Mouse (Mus musculus) midbrain, embryonic 14.5 days (tissue): ENCODE measurements around the gene Efna3. TPM values are rescaled to one million over a fixed set of nuclear protein-coding genes. Genes with fewer than 3 reads are reported as not detected.

Experiments used
- ATAC-seq: fragments of 200-750 bp; cut with Nextera tagmentation; 2 replicates; pipeline ENCODE4 v1.8.0; 2017; ENCODE audit warnings: moderate number of reproducible peaks, moderate library complexity; ENCODE audit not compliant: low FRiP score, low TSS enrichment
- DNase-seq: peaks from one replicate; pipeline ENCODE4 v3.0.0-alpha.2; 2015
- H3K27ac ChIP-seq: fragments of 300-500 bp; sonication (generic); replicated peaks from 2 replicates; pipeline ENCODE4 v1.5.1; 2014; ENCODE audit warnings: mild to moderate bottlenecking, low read depth, low read length, moderate library complexity
- H3K27me3 ChIP-seq: fragments of 300-500 bp; sonication (generic); 2 replicates; pipeline ENCODE4 v1.6.1; 2014; ENCODE audit warnings: low read length, control low read depth, mixed read lengths; ENCODE audit not compliant: control insufficient read depth, insufficient read depth
- H3K36me3 ChIP-seq: fragments of 300-500 bp; sonication (generic); 2 replicates; pipeline ENCODE4 v1.6.1; 2014; ENCODE audit warnings: low read length, control low read depth; ENCODE audit not compliant: control insufficient read depth, insufficient read depth
- H3K4me1 ChIP-seq: fragments of 300-500 bp; sonication (generic); 2 replicates; pipeline ENCODE4 v1.6.1; 2014; ENCODE audit warnings: mild to moderate bottlenecking, antibody characterized with exemption, low read length, control low read depth; ENCODE audit not compliant: control insufficient read depth, insufficient read depth
- H3K4me2 ChIP-seq: fragments of 300-500 bp; sonication (generic); 2 replicates; pipeline ENCODE4 v1.6.1; 2014; ENCODE audit warnings: mild to moderate bottlenecking, low read length, moderate library complexity
- H3K4me3 ChIP-seq: fragments of 300-500 bp; sonication (generic); replicated peaks from 2 replicates; pipeline ENCODE4 v1.5.1; 2014; ENCODE audit warnings: low read depth, low read length
- H3K9ac ChIP-seq: fragments of 300-500 bp; sonication (generic); replicated peaks from 2 replicates; pipeline ENCODE4 v1.6.1; 2014; ENCODE audit warnings: mild to moderate bottlenecking, low read length, moderate library complexity
- H3K9me3 ChIP-seq: fragments of 300-500 bp; sonication (generic); 2 replicates; pipeline ENCODE4 v1.6.1; 2016; ENCODE audit warnings: low read length, control low read depth, mixed read lengths; ENCODE audit not compliant: control insufficient read depth
- WGBS: fragments of 180-500 bp; shearing (Covaris S2); extraction: QIAGEN DNeasy Blood & Tissue Kit; methylation state at CpG from one replicate; pipeline ENCODE4 v1.1.7; 2014; 5-methylcytosine and 5-hydroxymethylcytosine counted together
- polyA plus RNA-seq: library from polyadenylated mRNA; unstranded; fragments of >200 nt; fragmentation: Nextera tagmentation; extraction: Ambion mirVana; gene quantifications from 2 replicates; pipeline ENCODE4 v1.2.1, GENCODE M21; 2014

Gene Efna3
- polyA plus RNA-seq, 1 experiment from 2014 or later = 31.1 TPM

- ATAC-seq (no peak), DNase-seq (peak; percentile 71)
- H3K27me3 ChIP-seq = no peaks in the 10 kb centered on the region
- peak overlapping the region; percentile 52 for H3K27ac ChIP-seq
- peaks cover 40% of the 10 kb centered on the region for H3K4me1 ChIP-seq
- peak overlapping the region; percentile 31 for H3K4me2 ChIP-seq
- no peaks in the 10 kb centered on the region for H3K9me3 ChIP-seq
- no peaks in the 10 kb centered on the region for H3K36me3 ChIP-seq
- peak overlapping the region; percentile 14; the same call in 1 of the 2 replicates for H3K9ac ChIP-seq
- 11% methylated on average over 12 of the region's 12 CpGs for WGBS
- H3K4me3 ChIP-seq = no peak overlapping the region
Observed at GRCm38 (mm10) chr3:89332476-89332875, 9.7 kb upstream of the Efna3 start.

DNA sequence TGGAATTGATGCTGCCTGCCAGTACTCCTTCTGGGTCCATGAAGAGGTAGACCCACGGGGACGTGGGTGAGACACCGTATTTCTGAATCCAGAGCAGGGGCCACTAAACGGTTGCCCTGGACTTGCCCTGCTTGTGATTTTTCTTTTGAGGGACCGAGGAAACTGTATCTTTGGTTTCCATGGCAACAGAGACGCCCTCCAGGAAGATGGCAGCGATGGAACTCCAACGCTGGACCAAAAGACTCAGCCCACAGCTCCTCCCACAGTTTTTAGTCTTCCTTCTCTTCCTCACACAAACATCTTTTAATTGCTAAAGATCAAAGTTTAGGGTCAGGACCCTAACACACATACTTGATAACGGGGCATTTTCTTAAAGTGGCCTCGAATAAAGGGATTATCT is 9.2 kb upstream of the Efna3 start:
- ATAC-seq = no peak
- Histone ChIP-seq H3K36me3 (no peaks in the 10 kb centered on the region), H3K27ac (peak overlapping the region; percentile 52; the same call in 1 of the 2 replicates), H3K4me3 (no peak overlapping the region), H3K9me3 (no peaks in the 10 kb centered on the region), H3K9ac (peak overlapping the region; percentile 14; the same call in 1 of the 2 replicates), H3K27me3 (no peaks in the 10 kb centered on the region), H3K4me2 (peak overlapping the region; percentile 31; the same call in 1 of the 2 replicates), H3K4me1 (peaks cover 41% of the 10 kb centered on the region)
- 17% methylated on average over 10 of the region's 10 CpGs for WGBS
- DNase-seq = peak; percentile 61

- Histone ChIP-seq H3K27me3 (no peaks in the 10 kb centered on the region), H3K4me3 (no peak overlapping the region), H3K27ac (no peak overlapping the region), H3K4me2 (no peak overlapping the region), H3K36me3 (no peaks in the 10 kb centered on the region), H3K9ac (no peak overlapping the region), H3K9me3 (no peaks in the 10 kb centered on the region), H3K4me1 (peaks cover 40% of the 10 kb centered on the region)
- DNase-seq (no peak), ATAC-seq (no peak)
- 63% methylated on average over 13 of the region's 13 CpGs for WGBS
Observed at GRCm38 (mm10) chr3:89331561-89331960, 8.8 kb upstream of the Efna3 start.

- H3K4me1 ChIP-seq = peaks cover 36% of the 10 kb centered on the region
- WGBS = 14% methylated on average over 10 of the region's 10 CpGs
- no peak overlapping the region for H3K4me2 ChIP-seq
Observed at GRCm38 (mm10) chr3:89330948-89331347, 8.2 kb upstream of the Efna3 start.

DNA sequence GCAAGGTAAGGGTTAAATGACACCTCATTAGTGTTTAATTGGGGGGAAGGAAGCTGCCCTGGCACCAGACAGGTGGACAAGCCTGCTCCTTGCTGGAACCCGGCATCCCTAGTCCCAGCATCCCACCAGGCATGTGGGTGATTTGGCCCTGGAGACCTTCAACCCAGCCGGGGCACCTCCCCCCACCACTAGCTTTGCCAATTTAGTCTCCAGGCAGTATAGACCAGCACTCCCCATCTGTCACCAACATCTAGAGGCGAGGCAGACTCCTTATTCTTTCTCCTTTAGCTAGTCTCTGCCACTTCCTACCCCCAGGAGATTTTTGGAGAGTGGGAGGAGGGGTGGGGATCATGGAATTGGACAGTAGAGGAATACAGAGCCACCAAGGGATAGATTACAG is 7.6 kb upstream of the Efna3 start:
- Histone ChIP-seq H3K9me3 (no peaks in the 10 kb centered on the region), H3K4me3 (no peak overlapping the region), H3K27ac (no peak overlapping the region), H3K27me3 (no peaks in the 10 kb centered on the region), H3K9ac (no peak overlapping the region), H3K4me2 (no peak overlapping the region), H3K36me3 (no peaks in the 10 kb centered on the region), H3K4me1 (peaks cover 36% of the 10 kb centered on the region)
- no peak for ATAC-seq
- WGBS = 44% methylated on average over 3 of the region's 3 CpGs
- DNase-seq = no peak

More at GRCm38 (mm10) chr3:89330948-89331347, 8.2 kb upstream of the Efna3 start:
- Histone ChIP-seq H3K36me3 (no peaks in the 10 kb centered on the region), H3K9me3 (no peaks in the 10 kb centered on the region), H3K27ac (no peak overlapping the region), H3K27me3 (no peaks in the 10 kb centered on the region), H3K4me3 (no peak overlapping the region), H3K9ac (no peak overlapping the region)
- DNase-seq = peak; percentile 38
- ATAC-seq = no peak; the same call in 1 of the 2 replicates

DNA sequence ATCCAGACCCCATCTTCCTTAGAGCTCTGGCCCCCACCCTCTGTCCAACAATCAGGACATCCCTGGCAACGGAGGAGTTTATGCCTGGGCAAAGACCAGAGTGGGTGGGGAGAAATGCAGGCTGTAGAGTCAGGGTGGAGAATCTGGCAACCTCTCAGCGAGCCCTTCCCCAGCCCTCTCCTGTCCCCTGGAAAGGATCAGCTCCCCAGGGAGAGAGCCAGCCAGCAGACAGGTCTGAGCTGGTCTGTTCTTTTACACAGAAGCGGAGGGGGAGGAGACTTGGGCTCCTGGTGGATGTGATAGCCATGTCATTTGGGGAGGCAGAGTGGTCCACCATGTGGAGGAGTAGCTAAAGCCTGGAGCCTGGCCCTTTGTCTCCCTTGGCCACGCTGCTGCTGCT is 5.9 kb upstream of the Efna3 start:
- DNase-seq = peak; percentile 28
- no peaks in the 10 kb centered on the region for H3K36me3 ChIP-seq
- H3K27me3 ChIP-seq = no peaks in the 10 kb centered on the region
- H3K27ac ChIP-seq = no peak overlapping the region
- no peak overlapping the region for H3K4me2 ChIP-seq
- ATAC-seq = no peak
- peaks cover 36% of the 10 kb centered on the region for H3K4me1 ChIP-seq
- no peaks in the 10 kb centered on the region for H3K9me3 ChIP-seq
- H3K9ac ChIP-seq = no peak overlapping the region
- WGBS = 13% methylated on average over 4 of the region's 4 CpGs
- no peak overlapping the region for H3K4me3 ChIP-seq

DNA sequence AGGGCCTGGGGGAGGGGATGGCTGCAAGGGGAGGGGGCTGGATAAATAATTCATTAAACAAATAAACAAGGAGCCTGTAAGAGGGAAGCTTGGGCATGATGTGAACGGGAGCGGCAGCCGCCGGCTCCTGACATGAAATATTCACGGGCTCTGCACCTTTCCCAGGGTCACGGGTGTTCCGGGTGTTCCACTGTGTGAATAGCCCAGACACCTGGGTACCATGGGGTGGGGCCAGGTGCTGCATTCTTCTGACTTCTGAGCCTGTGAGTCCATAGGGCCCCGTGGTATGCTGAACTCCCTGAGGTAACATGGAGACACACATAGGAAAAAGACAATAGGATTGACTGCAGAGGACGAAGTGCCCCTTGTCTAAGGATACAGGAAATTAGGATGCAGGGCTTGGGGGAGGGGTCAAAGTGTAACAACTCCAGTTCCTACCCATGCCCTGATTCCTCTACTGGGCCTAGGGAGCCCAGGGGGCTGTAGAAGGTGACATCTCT is 4.7 kb upstream of the Efna3 start:
- DNase-seq (peak; percentile 44), ATAC-seq (no peak)
- no peaks in the 10 kb centered on the region for H3K36me3 ChIP-seq
- H3K9me3 ChIP-seq = no peaks in the 10 kb centered on the region
- peaks cover 28% of the 10 kb centered on the region for H3K4me1 ChIP-seq
- H3K4me3 ChIP-seq = no peak overlapping the region
- no peak overlapping the region for H3K9ac ChIP-seq
- H3K27ac ChIP-seq = peak overlapping the region; percentile 60; the same call in 1 of the 2 replicates
- no peaks in the 10 kb centered on the region for H3K27me3 ChIP-seq
- no peak overlapping the region for H3K4me2 ChIP-seq
- WGBS = 44% methylated on average over 9 of the region's 9 CpGs

- Histone ChIP-seq H3K4me2 (no peak overlapping the region), H3K9ac (no peak overlapping the region), H3K4me3 (no peak overlapping the region), H3K27me3 (no peaks in the 10 kb centered on the region), H3K36me3 (no peaks in the 10 kb centered on the region), H3K27ac (no peak overlapping the region), H3K4me1 (peaks cover 19% of the 10 kb centered on the region), H3K9me3 (no peaks in the 10 kb centered on the region)
- DNase-seq (no peak), ATAC-seq (no peak)
- WGBS = 92% methylated on average over 8 of the region's 8 CpGs
Observed at GRCm38 (mm10) chr3:89325882-89326281, 3.1 kb upstream of the Efna3 start.

DNA sequence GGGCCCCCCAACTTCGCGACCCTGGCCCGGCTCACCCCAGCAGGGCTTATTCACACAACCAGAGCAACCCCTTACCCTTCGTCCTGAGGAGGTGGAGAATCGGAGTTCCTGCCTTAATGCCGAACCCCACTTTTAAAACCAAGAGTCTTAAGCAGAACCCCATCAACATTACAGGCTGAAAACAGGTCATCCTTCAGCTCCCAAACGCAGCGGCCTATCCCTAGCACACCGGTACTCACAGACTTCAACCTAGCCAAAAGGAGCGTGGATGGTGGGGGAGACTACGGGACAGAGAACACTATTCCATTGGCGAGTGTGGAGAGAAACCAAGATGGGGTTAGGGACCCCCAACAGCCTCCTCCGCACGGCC is 649 bp downstream of the Efna3 start:
- Histone ChIP-seq H3K27me3 (peaks cover 25% of the 10 kb centered on the region), H3K36me3 (no peaks in the 10 kb centered on the region), H3K4me1 (peaks cover 33% of the 10 kb centered on the region), H3K9ac (peak overlapping the region; percentile 84), H3K9me3 (no peaks in the 10 kb centered on the region), H3K4me3 (peak overlapping the region; percentile 69), H3K4me2 (peak overlapping the region; percentile 80), H3K27ac (peak overlapping the region; percentile 89)
- ATAC-seq (no peak), DNase-seq (no peak)
- WGBS = 1% methylated on average over 14 of the region's 14 CpGs
